Mouse (Mus musculus): ENCODE measurements at regions not wholly inside any gene's neighbourhood (a gene's known extent, or its start where the extent isn't known, plus 50 kb on each side); places are given as distances from the start of the nearest gene placed in this dataset.

- no peak for TF ChIP-seq CTCF (IDR thresholded peaks at IDR 0.05; ENCODE audit: control insufficient read depth, insufficient read depth, low read length)
- TF ChIP-seq POLR2A (IDR thresholded peaks at IDR 0.05; ENCODE audit: borderline replicate concordance, control insufficient read depth, low read depth, low read length): no peak
Measured at GRCm38 (mm10) chr6:22548296-22549245, 192.5 kb upstream of the Fam3c start.
